Mouse (Mus musculus) heart, postnatal 36 days (tissue): ENCODE results near the gene Ednrb. TPM values are rescaled to one million over a fixed set of nuclear protein-coding genes. Genes with fewer than 3 reads are reported as not detected.

Experiments used
- DNase-seq, 2 experiments: peaks; one replicate each; pipeline ENCODE4 v3.0.0; 2021 to 2022
- intact Hi-C: fragments of 180-260 bp; cut with DNase I; formaldehyde crosslinking; loops from one replicate; pipeline ENCODE4 v1.15.1; 2025
- total RNA-seq, 2 experiments: library from RNA; stranded (reverse); gene quantifications; 2 replicates each; pipeline ENCODE4 v1.2.3; 2021

The Ednrb gene
- 10 to 100 TPM; 14.4 to 20.5 TPM for total RNA-seq

DNA sequence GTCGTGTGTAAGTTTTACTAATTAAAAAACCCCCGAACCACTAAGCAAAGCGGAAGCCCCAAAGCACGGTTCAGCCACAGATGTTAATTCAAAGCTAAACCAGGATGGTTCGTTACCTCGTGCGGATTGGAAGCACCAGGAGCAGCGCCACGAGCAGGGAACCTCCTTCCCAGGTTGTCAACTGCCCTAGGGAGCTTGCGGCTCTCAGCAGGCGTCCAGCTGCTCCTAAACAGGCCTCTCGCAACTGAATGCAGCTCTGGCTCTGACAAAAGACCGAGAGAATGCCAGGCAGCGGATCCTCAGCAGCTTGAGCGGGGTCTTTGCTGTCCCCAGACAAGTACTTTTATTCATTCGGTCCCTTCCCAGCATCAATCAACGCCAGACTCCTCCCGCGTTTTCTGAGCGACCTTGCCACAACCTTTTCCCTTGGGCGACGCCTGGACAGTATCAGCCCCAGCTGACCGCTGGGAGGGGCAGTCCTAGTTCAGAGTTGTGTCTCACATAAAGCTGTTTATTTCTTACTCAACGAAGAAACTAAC is at the start of gene Ednrb:
Ednrb (minus strand) TSS at position 392 of the 539 bp plus-strand sequence.
- peak; percentile 41 to 69 for DNase-seq
- intact Hi-C loops = loop anchor here (2.0 to 10.0 kb wide), 5 partner anchors 38 to 183 kb away; no protein-coding TSS in a partner anchor

DNA sequence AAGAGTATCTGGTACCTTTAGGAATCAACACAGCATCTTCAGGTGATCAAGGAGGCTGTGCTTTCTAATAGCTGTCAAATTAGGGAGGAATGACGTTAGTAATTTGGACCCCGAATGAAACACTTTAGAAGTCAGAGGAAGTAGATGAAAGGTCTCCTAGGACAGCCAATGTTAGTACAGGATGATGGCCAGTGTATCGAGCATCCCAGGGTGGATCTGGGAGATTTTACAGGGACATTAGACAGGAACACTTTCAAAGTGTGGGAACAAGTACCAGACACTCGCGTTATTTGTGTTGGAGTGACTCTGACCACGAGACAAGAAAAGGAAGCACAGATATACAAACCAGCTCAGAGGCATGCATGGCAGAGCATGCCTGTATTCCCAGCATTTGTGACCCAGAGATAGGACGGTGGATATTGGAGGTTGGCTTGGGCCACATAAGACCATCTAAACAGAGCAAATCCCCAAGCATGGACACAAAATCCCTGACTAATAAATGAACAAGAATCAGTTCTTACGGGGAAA is 48.3 kb upstream of the Ednrb start:
- no peak for DNase-seq
- intact Hi-C loops = no loop called here

DNA sequence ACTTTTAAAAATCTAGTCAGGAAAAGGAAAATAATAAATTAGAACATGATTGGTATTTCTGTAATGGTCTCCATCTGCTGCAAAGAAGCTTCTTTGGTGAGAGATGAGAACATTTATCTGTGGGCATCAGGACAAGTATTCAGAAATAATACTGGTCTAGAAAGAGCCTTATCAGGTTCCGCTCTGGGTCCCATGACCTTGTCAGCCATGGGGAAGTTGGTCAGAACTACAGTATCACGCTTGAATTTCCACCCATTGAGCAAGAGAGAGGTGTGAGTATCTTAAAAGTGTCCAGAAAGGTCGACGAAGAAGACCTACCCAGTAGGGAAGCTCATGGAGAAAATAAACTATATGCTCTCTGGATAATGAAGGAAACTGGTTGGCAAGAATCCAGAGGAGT is 46.6 kb upstream of the Ednrb start:
- no peak for DNase-seq
- intact Hi-C loops = no loop called here

- DNase-seq = no peak
- intact Hi-C loops = loop anchor here (5.0 kb wide), 1 partner anchor 43 kb away; the partner anchor contains the start of gene Ednrb
These were observed 40.8 kb upstream of the Ednrb start for GRCm38 (mm10) chr14:103884892-103885575.

GRCm38 (mm10) chr14:103882943-103883342 is 38.7 kb upstream of the Ednrb start:
- no peak for DNase-seq
- intact Hi-C loops = loop anchor here (5.0 kb wide), 1 partner anchor 41 kb away; the partner anchor contains the start of gene Ednrb

DNA sequence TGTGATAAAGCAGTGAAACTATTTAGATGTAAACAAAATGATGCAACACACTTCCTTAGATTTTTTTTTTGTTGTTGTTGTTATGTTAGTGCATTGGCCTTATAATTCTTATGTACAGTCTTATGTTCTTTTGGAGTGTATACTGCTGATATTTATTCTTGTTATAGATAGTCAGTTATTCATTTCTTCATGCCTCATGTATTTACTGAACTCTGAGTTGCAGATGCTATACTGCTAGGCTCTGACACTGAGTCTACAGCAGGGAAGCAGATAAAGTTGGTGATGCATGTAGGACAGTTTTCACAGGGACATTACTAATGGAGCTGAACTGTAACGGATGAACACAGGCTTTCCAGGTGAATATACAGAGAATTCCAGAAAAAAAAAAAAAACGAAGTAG is 32.9 kb upstream of the Ednrb start:
- no peak for DNase-seq
- intact Hi-C loops = no loop called here

DNA sequence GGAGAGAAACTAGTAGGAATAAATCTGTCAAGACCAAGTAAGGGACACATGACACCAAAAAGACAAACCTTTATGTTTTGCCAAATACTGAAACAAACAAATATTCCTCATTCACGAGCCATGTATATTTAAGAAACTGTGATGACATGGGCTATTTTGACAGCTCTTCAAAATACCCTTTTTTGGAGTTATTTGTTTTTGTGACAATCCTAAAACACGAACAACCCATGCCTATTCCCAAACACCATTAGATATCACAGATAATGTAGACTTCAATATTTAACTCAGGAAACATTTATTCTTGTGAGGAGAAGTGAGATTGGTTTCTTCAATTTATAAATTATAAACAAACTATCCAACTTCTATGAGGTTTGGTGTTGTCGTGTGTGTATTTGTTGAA is 32.4 kb upstream of the Ednrb start:
- intact Hi-C loops = no loop called here
- DNase-seq = no peak

GRCm38 (mm10) chr14:103866636-103867035 is 22.4 kb upstream of the Ednrb start:
- no peak for DNase-seq
- intact Hi-C loops = no loop called here

GRCm38 (mm10) chr14:103865226-103865625 is 21.0 kb upstream of the Ednrb start:
- intact Hi-C loops = no loop called here
- no peak for DNase-seq

- intact Hi-C loops = no loop called here
- DNase-seq = no peak
These were observed 6.1 kb upstream of the Ednrb start for GRCm38 (mm10) chr14:103850071-103850845.

- intact Hi-C loops = loop anchor here (2.0 to 10.0 kb wide), 2 partner anchors 105 to 121 kb away; no protein-coding TSS in a partner anchor
These were observed 1.5 kb upstream of the Ednrb start for GRCm38 (mm10) chr14:103845716-103846115.

GRCm38 (mm10) chr14:103844944-103845343 is 742 bp upstream of the Ednrb start:
- intact Hi-C loops = loop anchor here (2.0 to 10.0 kb wide), 5 partner anchors 37 to 182 kb away; no protein-coding TSS in a partner anchor

More at GRCm38 (mm10) chr14:103845716-103846115, 1.5 kb upstream of the Ednrb start:
- no peak for DNase-seq

GRCm38 (mm10) chr14:103843371-103844001 is 716 bp downstream of the Ednrb start:
- intact Hi-C loops = loop anchor here (2.0 to 10.0 kb wide), 6 partner anchors 27 to 184 kb away; no protein-coding TSS in a partner anchor
- DNase-seq = peak in 1 of 2 experiments; percentile 67

More at GRCm38 (mm10) chr14:103844944-103845343, 742 bp upstream of the Ednrb start:
- DNase-seq = no peak

DNA sequence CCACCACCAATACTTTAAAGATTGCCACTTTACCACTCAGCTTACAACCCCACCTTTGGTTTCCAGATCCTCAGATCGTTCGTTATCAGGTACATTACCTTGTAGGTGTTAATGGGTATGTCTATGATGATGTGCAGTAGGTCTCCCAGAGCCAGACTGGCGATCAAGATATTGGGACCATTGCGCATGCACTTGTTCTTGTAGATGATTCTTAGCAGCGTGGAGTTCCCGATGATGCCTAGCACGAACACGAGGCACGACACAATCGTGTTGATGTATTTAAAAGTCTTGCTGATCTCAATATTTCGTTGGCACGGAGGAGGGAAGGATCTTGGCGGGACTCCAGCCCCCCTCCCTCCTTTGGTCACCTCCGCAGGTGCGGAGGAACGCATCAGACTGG is 1.3 kb downstream of the Ednrb start:
- DNase-seq = peak in 1 of 2 experiments; percentile 49

DNA sequence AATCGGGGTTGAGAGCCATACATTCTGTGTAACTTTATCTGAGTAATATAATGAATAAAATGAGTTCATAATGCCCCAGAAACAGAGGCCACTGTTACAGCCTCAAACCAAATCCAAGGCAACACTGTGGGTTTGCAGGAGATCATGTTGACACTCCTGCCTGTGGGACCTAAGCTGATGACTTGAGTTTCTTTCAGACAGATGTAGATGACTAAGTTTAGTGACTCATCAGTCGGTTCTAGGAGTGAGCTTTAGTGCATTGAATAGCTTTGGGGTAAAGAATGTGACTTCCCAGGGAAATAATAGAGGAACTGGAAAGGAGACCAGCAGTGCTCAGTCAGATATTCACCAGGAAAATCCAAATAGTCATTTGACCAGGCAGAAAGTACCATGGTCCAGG is 3.8 kb downstream of the Ednrb start:
- intact Hi-C loops = loop anchor here (5.0 to 10.0 kb wide), 4 partner anchors 42 to 187 kb away; no protein-coding TSS in a partner anchor
- no peak for DNase-seq

More for the DNA sequence above, 1.3 kb downstream of the Ednrb start:
- intact Hi-C loops = loop anchor here (2.0 to 10.0 kb wide), 5 partner anchors 26 to 184 kb away; no protein-coding TSS in a partner anchor

DNA sequence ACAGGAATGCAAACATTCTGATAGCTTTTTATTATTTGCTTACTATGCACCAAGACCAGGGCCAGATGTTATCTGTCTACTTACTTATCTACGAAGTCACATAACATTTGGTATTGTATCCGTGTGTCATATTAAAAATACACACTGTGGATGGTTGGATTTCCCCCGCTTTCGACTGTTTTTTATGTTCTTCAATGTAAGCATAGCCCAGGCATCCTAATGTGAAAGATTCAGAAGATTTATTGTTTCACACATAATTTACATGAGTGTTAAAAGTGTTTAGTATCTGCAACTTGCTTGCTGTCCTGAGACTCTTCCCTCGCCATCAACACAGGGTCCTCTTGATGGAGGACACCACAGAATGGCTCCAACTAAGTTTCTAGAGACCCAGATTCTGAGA is 5.3 kb downstream of the Ednrb start:
- intact Hi-C loops = no loop called here

GRCm38 (mm10) chr14:103834589-103834988 is 9.6 kb downstream of the Ednrb start:
- no peak for DNase-seq
- intact Hi-C loops = no loop called here

More for the DNA sequence above, 5.3 kb downstream of the Ednrb start:
- DNase-seq = no peak

DNA sequence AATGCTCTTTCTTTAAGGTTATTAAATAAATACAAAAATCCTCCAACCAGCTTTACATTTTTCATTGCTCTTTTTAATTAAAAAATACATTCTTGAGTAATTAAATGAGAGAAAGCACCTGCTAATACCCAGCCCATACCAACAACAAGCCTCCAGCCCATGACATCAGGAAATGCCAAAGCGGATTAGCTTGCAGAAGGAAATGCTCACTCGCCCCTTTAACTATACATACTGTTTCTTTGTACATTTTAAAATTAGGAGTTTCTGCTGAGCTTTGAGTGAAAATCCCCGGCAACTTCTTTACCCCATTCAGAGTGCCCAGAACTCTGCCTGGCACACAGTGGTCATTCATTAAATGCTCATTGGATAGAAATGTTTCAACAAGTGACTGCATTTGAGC is 10.1 kb downstream of the Ednrb start:
- intact Hi-C loops = no loop called here
- no peak for DNase-seq

GRCm38 (mm10) chr14:103832472-103832871 is 11.7 kb downstream of the Ednrb start:
- intact Hi-C loops = loop anchor here (2.0 kb wide), 1 partner anchor 14 kb away; no protein-coding TSS in a partner anchor
- DNase-seq = no peak

DNA sequence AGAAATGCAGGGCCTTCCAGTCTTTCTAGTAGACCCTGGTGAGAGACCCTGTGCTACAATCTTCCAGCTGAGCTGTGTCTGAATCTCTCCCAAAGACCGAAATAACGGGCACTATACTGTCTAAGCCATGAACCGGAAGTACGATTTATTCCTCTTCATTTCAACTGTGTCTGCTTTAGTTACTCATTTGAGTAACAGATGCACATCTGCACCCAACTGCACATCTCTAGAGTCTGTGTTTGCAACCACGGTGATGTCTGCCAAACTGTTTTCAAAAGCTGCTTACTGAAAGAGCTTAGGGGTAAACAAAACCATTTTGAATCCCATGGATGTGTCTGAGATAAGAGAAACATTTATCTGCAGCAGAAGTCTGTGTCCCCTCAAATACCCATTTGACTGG is 13.2 kb downstream of the Ednrb start:
- intact Hi-C loops = no loop called here
- DNase-seq = no peak
